Mouse (Mus musculus) intestine, postnatal 0 days (tissue): Measurements from ENCODE around the gene Fes. TPM values are rescaled to one million over a fixed set of nuclear protein-coding genes. Genes with fewer than 3 reads are reported as not detected.

Source experiments
- ATAC-seq: fragments of 200-750 bp; cut with Nextera tagmentation; 2 replicates; pipeline ENCODE4 v1.8.0; 2017; ENCODE audit warnings: mild to moderate bottlenecking, moderate TSS enrichment, moderate library complexity
- H3K27ac ChIP-seq: fragments of 300-500 bp; sonication (generic); 2 replicates; pipeline ENCODE4 v1.5.1; 2014; ENCODE audit warnings: mild to moderate bottlenecking, low read depth, low read length, moderate library complexity
- H3K27me3 ChIP-seq: fragments of 300-500 bp; sonication (generic); replicated peaks from 2 replicates; pipeline ENCODE4 v1.6.1; 2014; ENCODE audit warnings: low read length, mixed read lengths; ENCODE audit not compliant: control insufficient read depth, insufficient read depth
- H3K36me3 ChIP-seq: fragments of 300-500 bp; sonication (generic); 2 replicates; pipeline ENCODE4 v1.6.1; 2014; ENCODE audit warnings: mild to moderate bottlenecking, moderate library complexity; ENCODE audit not compliant: control insufficient read depth, insufficient read depth
- H3K4me1 ChIP-seq: fragments of 300-500 bp; sonication (generic); replicated peaks from 2 replicates; pipeline ENCODE4 v1.6.1; 2014; ENCODE audit warnings: antibody characterized with exemption, low read length, mixed read lengths; ENCODE audit not compliant: control insufficient read depth, insufficient read depth
- H3K4me2 ChIP-seq: fragments of 300-500 bp; sonication (generic); replicated peaks from 2 replicates; pipeline ENCODE4 v1.6.1; 2014; ENCODE audit warnings: low read depth, mild to moderate bottlenecking, moderate library complexity
- H3K4me3 ChIP-seq: fragments of 300-500 bp; sonication (generic); 2 replicates; pipeline ENCODE4 v1.5.1; 2014; ENCODE audit warnings: low read depth, low read length
- H3K9ac ChIP-seq: fragments of 300-500 bp; sonication (generic); 2 replicates; pipeline ENCODE4 v1.6.1; 2014; ENCODE audit warnings: mild to moderate bottlenecking, low read depth, low read length
- H3K9me3 ChIP-seq: fragments of 300-500 bp; sonication (generic); 2 replicates; pipeline ENCODE4 v1.6.1; 2016; ENCODE audit warnings: mixed run types; ENCODE audit not compliant: control insufficient read depth
- CTCF ChIP-seq: sonication (generic); IDR thresholded peaks from 2 replicates; pipeline ENCODE4 v1.5.1; 2016; ENCODE audit warnings: low read depth, mild to moderate bottlenecking, control low read depth, antibody characterized with exemption, moderate library complexity
- WGBS: fragments of 180-500 bp; shearing (Covaris S2); extraction: QIAGEN DNeasy Blood & Tissue Kit; methylation state at CpG from one replicate; pipeline ENCODE4 v1.1.7; 2014; 5-methylcytosine and 5-hydroxymethylcytosine counted together
- polyA plus RNA-seq: library from polyadenylated mRNA; unstranded; fragments of >200 nt; fragmentation: Nextera tagmentation; extraction: Ambion mirVana; gene quantifications from 2 replicates; pipeline ENCODE4 v1.2.1, GENCODE M21; 2015

The Fes gene
- polyA plus RNA-seq, 1 experiment from 2014 or later, result 6.2 TPM

- H3K4me1 ChIP-seq, result no peaks in the 10 kb centered on the region
- no peaks in the 10 kb centered on the region for H3K27me3 ChIP-seq
- H3K9me3 ChIP-seq, result no peaks in the 10 kb centered on the region
- no peak for TF ChIP-seq CTCF
- ATAC-seq, result no peak
- H3K4me2 ChIP-seq, result no peak overlapping the region
- no peak overlapping the region for H3K9ac ChIP-seq
- no peak overlapping the region for H3K27ac ChIP-seq
- no peak overlapping the region for H3K4me3 ChIP-seq
- no peaks in the 10 kb centered on the region for H3K36me3 ChIP-seq
- 84% methylated on average over 9 of the region's 9 CpGs for WGBS
These were observed 22.6 kb upstream of the Fes start for GRCm38 (mm10) chr7:80410380-80410779.

- 60% methylated on average over 9 of the region's 9 CpGs for WGBS
- Histone ChIP-seq H3K4me2 (no peak overlapping the region), H3K4me1 (no peaks in the 10 kb centered on the region), H3K9me3 (no peaks in the 10 kb centered on the region), H3K36me3 (no peaks in the 10 kb centered on the region), H3K9ac (no peak overlapping the region), H3K27me3 (no peaks in the 10 kb centered on the region), H3K4me3 (no peak overlapping the region), H3K27ac (no peak overlapping the region)
- TF ChIP-seq CTCF, result no peak
- ATAC-seq, result no peak
These were observed 20.0 kb upstream of the Fes start for GRCm38 (mm10) chr7:80407712-80408111.

- TF ChIP-seq CTCF, result no peak
- ATAC-seq, result no peak
- H3K4me3 ChIP-seq, result no peak overlapping the region
- no peaks in the 10 kb centered on the region for H3K36me3 ChIP-seq
- peaks cover 2% of the 10 kb centered on the region; the same call in 1 of the 2 replicates for H3K4me1 ChIP-seq
- H3K27ac ChIP-seq, result no peak overlapping the region
- H3K4me2 ChIP-seq, result no peak overlapping the region
- H3K9ac ChIP-seq, result no peak overlapping the region
- 87% methylated on average over 3 of the region's 3 CpGs for WGBS
- no peaks in the 10 kb centered on the region for H3K9me3 ChIP-seq
- H3K27me3 ChIP-seq, result no peaks in the 10 kb centered on the region
These were observed 18.4 kb upstream of the Fes start for GRCm38 (mm10) chr7:80406186-80406585.

- Histone ChIP-seq H3K4me3 (no peak within 1 kb of the TSS), H3K4me1 (peaks cover 5% of the 10 kb centered on the region; the same call in 1 of the 2 replicates), H3K9me3 (no peaks in the 10 kb centered on the region), H3K36me3 (no peaks in the 10 kb centered on the region), H3K4me2 (no peak within 1 kb of the TSS), H3K27me3 (no peaks in the 10 kb centered on the region), H3K27ac (no peak within 1 kb of the TSS), H3K9ac (no peak within 1 kb of the TSS)
- no peak for ATAC-seq
- no peak for TF ChIP-seq CTCF
- WGBS, result 65% methylated on average over 9 of the region's 9 CpGs
These were observed 17.5 kb upstream of the Fes start, which contains the start of gene Furin for GRCm38 (mm10) chr7:80405188-80405695. TSS of gene Furin (minus strand) at chr7:80405436.

GRCm38 (mm10) chr7:80404101-80404894 lies 16.6 kb upstream of the Fes start:
- Histone ChIP-seq H3K9me3 (no peaks in the 10 kb centered on the region), H3K9ac (no peak overlapping the region), H3K4me1 (peaks cover 5% of the 10 kb centered on the region; the same call in 1 of the 2 replicates), H3K27me3 (no peaks in the 10 kb centered on the region), H3K4me3 (no peak overlapping the region), H3K36me3 (no peaks in the 10 kb centered on the region), H3K4me2 (no peak overlapping the region), H3K27ac (no peak overlapping the region)
- WGBS, result 48% methylated on average over 7 of the region's 7 CpGs
- no peak for ATAC-seq
- TF ChIP-seq CTCF, result no peak

- no peak for TF ChIP-seq CTCF
- no peaks in the 10 kb centered on the region for H3K27me3 ChIP-seq
- WGBS, result 46% methylated on average over 9 of the region's 9 CpGs
- H3K9me3 ChIP-seq, result no peaks in the 10 kb centered on the region
- 0 out of 2 replicates have a peak overlapping the region, but pooled peaks have one; percentile 99 for H3K27ac ChIP-seq
- H3K4me1 ChIP-seq, result peaks cover 5% of the 10 kb centered on the region; the same call in 1 of the 2 replicates
- peak overlapping the region; percentile 100; the same call in 1 of the 2 replicates for H3K9ac ChIP-seq
- H3K36me3 ChIP-seq, result no peaks in the 10 kb centered on the region
- H3K4me2 ChIP-seq, result peak overlapping the region; percentile 89; the same call in 1 of the 2 replicates
- peak overlapping the region; percentile 90; the same call in 1 of the 2 replicates for H3K4me3 ChIP-seq
- ATAC-seq, result no peak
These were observed 15.8 kb upstream of the Fes start for GRCm38 (mm10) chr7:80403551-80403950.
